Mouse (Mus musculus) embryonic facial prominence, embryonic 13.5 days (tissue): ENCODE results near the gene Tmem186. TPM values are rescaled to one million over a fixed set of nuclear protein-coding genes. Genes with fewer than 3 reads are reported as not detected.

Experiments used
- ATAC-seq: fragments of 200-750 bp; cut with Nextera tagmentation; 2 replicates; pipeline ENCODE4 v1.8.0; 2017; ENCODE audit warnings: low read depth; ENCODE audit not compliant: insufficient number of reproducible peaks, insufficient read depth, low FRiP score, low TSS enrichment
- H3K27ac ChIP-seq: fragments of 300-500 bp; sonication (generic); 2 replicates; pipeline ENCODE4 v1.5.1; 2015; ENCODE audit warnings: moderate library complexity, mild to moderate bottlenecking, inconsistent platforms
- H3K27me3 ChIP-seq: fragments of 300-500 bp; sonication (generic); 2 replicates; pipeline ENCODE4 v1.6.1; 2015; ENCODE audit warnings: mild to moderate bottlenecking, inconsistent platforms
- H3K36me3 ChIP-seq: fragments of 300-500 bp; sonication (generic); 2 replicates; pipeline ENCODE4 v1.6.1; 2015; ENCODE audit warnings: mild to moderate bottlenecking, inconsistent platforms
- H3K4me1 ChIP-seq: fragments of 300-500 bp; sonication (generic); 2 replicates; pipeline ENCODE4 v1.6.1; 2015; ENCODE audit warnings: inconsistent platforms
- H3K4me2 ChIP-seq: fragments of 300-500 bp; sonication (generic); 2 replicates; pipeline ENCODE4 v1.6.1; 2015; ENCODE audit warnings: moderate library complexity, mild to moderate bottlenecking, inconsistent platforms
- H3K4me3 ChIP-seq: fragments of 300-500 bp; sonication (generic); 2 replicates; pipeline ENCODE4 v1.5.1; 2015; ENCODE audit warnings: mild to moderate bottlenecking, inconsistent platforms
- H3K9ac ChIP-seq: fragments of 300-500 bp; sonication (generic); 2 replicates; pipeline ENCODE4 v1.6.1; 2015; ENCODE audit warnings: mild to moderate bottlenecking, inconsistent platforms
- H3K9me3 ChIP-seq: fragments of 300-500 bp; sonication (generic); 2 replicates; pipeline ENCODE4 v1.6.1; 2016; ENCODE audit warnings: inconsistent platforms
- WGBS: fragments of 180-500 bp; shearing (Covaris S2); methylation state at CpG from one replicate; pipeline ENCODE4 v1.1.7; 2015; ENCODE audit warnings: mixed read lengths; 5-methylcytosine and 5-hydroxymethylcytosine counted together
- polyA plus RNA-seq: library from polyadenylated mRNA; unstranded; fragments of >200 nt; fragmentation: Nextera tagmentation; extraction: Ambion mirVana; gene quantifications from 2 replicates; pipeline ENCODE4 v1.2.1, GENCODE M21; 2015

The Tmem186 gene
- polyA plus RNA-seq, 1 experiment from 2014 or later: 22.6 TPM

GRCm38 (mm10) chr16:8638131-8638530, 619 bp upstream of the Tmem186 start:
- Histone ChIP-seq H3K4me3 (peak overlapping the region; percentile 87), H3K27ac (peak overlapping the region; percentile 89; the same call in 1 of the 2 replicates), H3K36me3 (peaks cover 25% of the 10 kb centered on the region), H3K9me3 (no peaks in the 10 kb centered on the region), H3K4me2 (peak overlapping the region; percentile 88), H3K4me1 (peaks cover 22% of the 10 kb centered on the region), H3K9ac (peak overlapping the region; percentile 89), H3K27me3 (no peaks in the 10 kb centered on the region)
- WGBS: 43% methylated on average over 7 of the region's 7 CpGs
- ATAC-seq: no peak

GRCm38 (mm10) chr16:8636867-8637216, 670 bp downstream of the Tmem186 start:
- no peaks in the 10 kb centered on the region for H3K9me3 ChIP-seq
- peaks cover 22% of the 10 kb centered on the region for H3K4me1 ChIP-seq
- peak overlapping the region; percentile 88 for H3K4me2 ChIP-seq
- ATAC-seq: no peak
- peak overlapping the region; percentile 86 for H3K27ac ChIP-seq
- H3K4me3 ChIP-seq: peak overlapping the region; percentile 87
- peaks cover 29% of the 10 kb centered on the region for H3K36me3 ChIP-seq
- H3K27me3 ChIP-seq: no peaks in the 10 kb centered on the region
- H3K9ac ChIP-seq: peak overlapping the region; percentile 89
- WGBS: under 1% methylated on average over 13 of the region's 13 CpGs

DNA sequence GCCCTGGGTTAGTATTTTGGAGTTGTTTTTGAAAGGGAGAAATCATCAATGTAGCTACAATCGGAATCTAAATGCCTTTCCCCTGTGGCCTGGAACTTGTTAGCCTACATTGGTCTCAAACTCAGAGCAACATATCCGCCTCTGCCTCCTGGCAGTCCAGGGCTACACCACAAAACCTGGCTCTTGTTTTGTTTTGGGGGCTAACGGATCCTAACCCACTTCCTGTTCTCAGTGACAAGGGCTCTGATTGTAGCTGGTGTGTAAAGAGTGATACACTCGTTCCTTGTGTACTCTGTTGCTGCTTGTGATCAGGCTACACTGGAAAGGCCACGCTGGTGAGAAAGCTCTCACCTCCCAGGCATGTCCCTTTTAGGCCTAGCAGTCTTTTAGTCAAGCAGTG, 6.1 kb downstream of the Tmem186 start:
- Histone ChIP-seq H3K9me3 (no peaks in the 10 kb centered on the region), H3K36me3 (peaks cover 29% of the 10 kb centered on the region), H3K4me2 (no peak overlapping the region), H3K4me1 (peaks cover 12% of the 10 kb centered on the region), H3K4me3 (no peak overlapping the region), H3K27ac (no peak overlapping the region), H3K9ac (no peak overlapping the region), H3K27me3 (no peaks in the 10 kb centered on the region)
- ATAC-seq: no peak
- 76% methylated on average over 5 of the region's 5 CpGs for WGBS

GRCm38 (mm10) chr16:8630419-8630818, 7.1 kb downstream of the Tmem186 start:
- Histone ChIP-seq H3K27ac (no peak overlapping the region), H3K27me3 (no peaks in the 10 kb centered on the region), H3K36me3 (peaks cover 23% of the 10 kb centered on the region), H3K4me3 (no peak overlapping the region), H3K9me3 (no peaks in the 10 kb centered on the region), H3K4me1 (peaks cover 2% of the 10 kb centered on the region; the same call in 1 of the 2 replicates), H3K4me2 (no peak overlapping the region), H3K9ac (no peak overlapping the region)
- ATAC-seq: no peak
- WGBS: 79% methylated on average over 2 of the region's 2 CpGs

DNA sequence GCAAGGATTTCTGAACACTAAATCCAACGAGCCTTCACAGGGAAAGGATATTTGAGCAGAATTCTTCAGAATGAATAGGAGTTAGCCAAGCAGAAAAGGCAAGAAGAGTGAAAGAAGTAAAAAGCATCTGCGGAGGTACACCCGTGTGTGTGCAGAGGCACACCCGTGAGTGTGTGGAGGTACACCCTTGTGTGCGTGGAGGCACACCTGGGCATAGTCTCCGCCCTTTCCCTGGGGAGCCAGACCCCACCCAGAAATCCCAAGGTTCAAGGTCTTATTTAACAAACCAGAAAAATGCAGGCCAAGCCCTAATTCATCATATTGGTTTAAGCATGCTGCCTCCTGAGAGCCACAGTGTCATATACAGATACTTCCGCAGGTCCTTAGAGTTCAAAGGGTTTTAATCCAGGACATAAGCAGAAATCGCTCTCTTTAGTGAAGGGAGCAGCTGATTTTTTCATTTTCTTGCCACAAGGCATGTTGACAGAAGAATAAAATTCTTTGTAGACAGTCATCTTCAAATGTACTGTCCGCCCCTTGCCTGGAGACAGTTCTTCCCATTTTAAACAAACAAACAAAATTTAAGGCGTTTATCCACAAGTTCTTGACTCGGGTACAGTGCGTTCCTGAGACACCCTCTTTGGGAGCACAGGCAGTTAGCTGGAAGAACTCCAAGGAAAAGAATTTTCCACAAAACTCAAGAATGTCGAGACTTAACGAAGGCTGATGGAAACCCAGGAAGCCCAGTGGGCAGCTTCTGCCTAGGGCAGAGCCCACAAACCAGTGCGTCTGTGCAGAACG, 17.0 kb downstream of the Tmem186 start:
- WGBS: 78% methylated on average over 16 of the region's 16 CpGs
- peak overlapping the region; percentile 33; the same call in 1 of the 2 replicates for H3K27ac ChIP-seq

DNA sequence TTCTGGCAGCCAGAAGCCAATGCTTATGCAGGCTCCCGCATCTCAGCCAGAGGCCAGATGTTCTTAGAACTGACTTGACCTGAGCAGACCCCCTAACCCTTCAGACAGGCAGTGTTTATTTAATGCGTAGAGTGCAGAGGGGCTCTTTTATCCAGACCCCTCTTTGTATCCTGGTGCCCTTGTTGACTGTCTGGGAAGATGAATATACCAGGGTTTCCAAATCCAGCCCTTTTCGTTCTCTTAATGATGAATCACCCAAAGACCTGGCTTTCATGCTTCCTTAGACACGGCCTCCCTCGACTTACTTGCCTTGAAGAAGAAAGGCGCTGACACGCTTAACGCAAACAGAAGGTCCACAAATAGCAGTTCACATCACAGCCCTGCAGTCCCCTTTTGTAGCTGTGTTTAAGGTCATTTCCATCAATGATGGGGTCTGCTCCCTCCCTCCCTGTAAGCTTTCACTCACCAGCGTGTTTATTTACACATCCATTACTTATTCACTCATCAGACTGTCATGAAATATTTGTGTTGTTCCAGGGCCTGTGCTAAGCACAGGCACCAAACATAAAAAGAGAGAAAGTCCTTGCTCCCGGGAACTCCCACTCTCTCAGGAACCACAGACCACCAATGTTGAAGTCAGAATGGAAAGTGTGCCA, 17.7 kb downstream of the Tmem186 start:
- no peak overlapping the region for H3K9ac ChIP-seq
- WGBS: 68% methylated on average over 10 of the region's 10 CpGs
- H3K27ac ChIP-seq: no peak overlapping the region
- H3K9me3 ChIP-seq: no peaks in the 10 kb centered on the region
- H3K4me2 ChIP-seq: no peak overlapping the region
- no peaks in the 10 kb centered on the region for H3K4me1 ChIP-seq
- H3K27me3 ChIP-seq: no peaks in the 10 kb centered on the region
- no peak for ATAC-seq
- H3K36me3 ChIP-seq: peaks cover 20% of the 10 kb centered on the region
- H3K4me3 ChIP-seq: no peak overlapping the region

More for the DNA sequence above, 17.0 kb downstream of the Tmem186 start:
- Histone ChIP-seq H3K9ac (no peak overlapping the region), H3K4me1 (no peaks in the 10 kb centered on the region), H3K9me3 (no peaks in the 10 kb centered on the region), H3K4me3 (no peak overlapping the region), H3K27me3 (no peaks in the 10 kb centered on the region), H3K36me3 (peaks cover 20% of the 10 kb centered on the region), H3K4me2 (no peak overlapping the region)
- no peak for ATAC-seq

- Histone ChIP-seq H3K4me3 (no peak overlapping the region), H3K36me3 (peaks cover 31% of the 10 kb centered on the region), H3K4me1 (no peaks in the 10 kb centered on the region), H3K9me3 (no peaks in the 10 kb centered on the region), H3K9ac (no peak overlapping the region), H3K27ac (no peak overlapping the region), H3K4me2 (no peak overlapping the region), H3K27me3 (no peaks in the 10 kb centered on the region)
- no peak for ATAC-seq
- WGBS: 90% methylated on average over 3 of the region's 3 CpGs
Measured at GRCm38 (mm10) chr16:8613447-8613846, 24.1 kb downstream of the Tmem186 start.

DNA sequence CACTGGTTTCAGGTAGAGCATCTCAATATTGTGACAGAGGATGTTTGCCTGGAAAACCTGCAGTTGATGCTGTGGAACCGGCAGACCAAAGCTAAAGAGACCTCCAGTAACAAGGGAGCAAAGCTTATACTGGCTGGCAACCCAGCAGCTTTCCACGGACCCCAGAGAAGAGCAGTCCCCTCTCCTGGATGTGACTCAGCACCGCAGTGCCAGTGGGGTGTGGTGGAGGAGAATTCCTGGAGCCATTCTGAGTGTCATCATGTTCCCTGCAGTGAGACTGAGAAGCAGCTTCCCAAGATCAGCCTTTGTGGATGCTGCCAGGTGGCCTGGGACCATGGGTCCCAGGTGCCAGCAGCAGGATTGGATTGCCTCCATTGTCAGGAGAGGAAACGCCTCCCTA, 24.5 kb downstream of the Tmem186 start:
- Histone ChIP-seq H3K27ac (no peak overlapping the region), H3K4me3 (no peak overlapping the region), H3K36me3 (peaks cover 31% of the 10 kb centered on the region), H3K27me3 (no peaks in the 10 kb centered on the region), H3K9ac (no peak overlapping the region), H3K4me1 (no peaks in the 10 kb centered on the region), H3K9me3 (no peaks in the 10 kb centered on the region), H3K4me2 (no peak overlapping the region)
- no peak for ATAC-seq
- WGBS: 81% methylated on average over 4 of the region's 4 CpGs

GRCm38 (mm10) chr16:8612214-8613005, 25.1 kb downstream of the Tmem186 start:
- H3K36me3 ChIP-seq: peaks cover 31% of the 10 kb centered on the region
- ATAC-seq: no peak
- no peak overlapping the region for H3K27ac ChIP-seq
- H3K4me3 ChIP-seq: no peak overlapping the region
- H3K9me3 ChIP-seq: no peaks in the 10 kb centered on the region
- no peak overlapping the region for H3K9ac ChIP-seq
- no peaks in the 10 kb centered on the region for H3K4me1 ChIP-seq
- WGBS: 88% methylated on average over 8 of the region's 8 CpGs
- no peaks in the 10 kb centered on the region for H3K27me3 ChIP-seq
- no peak overlapping the region for H3K4me2 ChIP-seq

GRCm38 (mm10) chr16:8610397-8610796, 27.1 kb downstream of the Tmem186 start:
- Histone ChIP-seq H3K4me3 (no peak overlapping the region), H3K36me3 (peaks cover 27% of the 10 kb centered on the region), H3K27ac (no peak overlapping the region), H3K9me3 (no peaks in the 10 kb centered on the region), H3K27me3 (no peaks in the 10 kb centered on the region), H3K4me1 (no peaks in the 10 kb centered on the region), H3K4me2 (no peak overlapping the region), H3K9ac (no peak overlapping the region)
- WGBS: 34% methylated on average over 3 of the region's 3 CpGs
- no peak for ATAC-seq

DNA sequence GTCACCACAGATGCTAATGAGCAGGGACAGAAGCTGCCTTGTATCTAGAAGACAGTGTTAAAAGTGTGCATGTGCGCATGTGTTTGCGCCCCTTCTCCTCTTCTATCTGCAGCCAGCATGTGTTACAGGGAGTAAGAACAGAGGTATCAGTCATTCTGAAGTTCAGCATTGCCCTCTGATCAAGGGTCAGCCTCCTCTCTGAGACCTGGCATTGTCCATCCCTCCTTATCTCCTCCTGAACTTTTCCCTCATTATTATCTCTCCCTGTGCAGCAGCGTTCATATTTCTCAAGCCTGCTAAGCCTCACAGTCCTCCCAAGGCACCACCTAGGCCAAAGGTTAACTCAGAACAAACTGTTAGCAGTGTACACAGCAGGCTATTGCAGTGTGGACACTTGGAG, 33.7 kb downstream of the Tmem186 start:
- H3K9ac ChIP-seq: no peak overlapping the region
- H3K9me3 ChIP-seq: no peaks in the 10 kb centered on the region
- no peak for ATAC-seq

More for the DNA sequence above, 33.7 kb downstream of the Tmem186 start:
- Histone ChIP-seq H3K36me3 (peaks cover 14% of the 10 kb centered on the region; the same call in 1 of the 2 replicates), H3K4me3 (no peak overlapping the region), H3K27me3 (no peaks in the 10 kb centered on the region), H3K27ac (no peak overlapping the region), H3K4me1 (no peaks in the 10 kb centered on the region), H3K4me2 (no peak overlapping the region)
- 80% methylated on average over 3 of the region's 3 CpGs for WGBS
